Mouse (Mus musculus) MEL-GATA-1-ER (cell line): Measurements from ENCODE around the gene Nptx1.

ENCODE experiments used
- DNase-seq: peaks from one replicate; pipeline ENCODE4 v3.0.0-alpha.2; 2012; ENCODE audit warnings: low read depth; ENCODE audit errors: extremely low read depth

Gene Nptx1

GRCm38 (mm10) chr11:119524545-119524949, 23.0 kb downstream of the Nptx1 start:
- peak; percentile 90 for DNase-seq

DNA sequence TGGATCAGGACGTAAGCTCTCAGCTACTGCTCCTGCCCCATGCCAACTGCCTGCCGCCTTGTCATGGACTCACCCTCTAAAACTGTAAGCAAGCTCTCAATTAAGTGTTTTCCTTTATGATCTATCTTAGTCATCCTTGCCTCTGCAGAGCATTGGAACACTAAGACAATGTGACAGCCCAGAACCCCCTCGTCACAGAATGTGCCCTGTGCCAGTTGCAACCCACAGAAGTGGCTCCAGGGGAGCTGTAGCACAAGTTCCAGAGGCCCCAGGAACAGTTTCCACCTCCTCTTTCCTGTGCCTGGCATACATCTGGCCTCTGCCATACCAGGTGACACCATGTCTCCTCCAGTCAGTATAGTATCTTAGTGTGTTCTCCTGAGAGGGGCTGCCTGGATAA, 24.2 kb downstream of the Nptx1 start:
- no peak for DNase-seq

DNA sequence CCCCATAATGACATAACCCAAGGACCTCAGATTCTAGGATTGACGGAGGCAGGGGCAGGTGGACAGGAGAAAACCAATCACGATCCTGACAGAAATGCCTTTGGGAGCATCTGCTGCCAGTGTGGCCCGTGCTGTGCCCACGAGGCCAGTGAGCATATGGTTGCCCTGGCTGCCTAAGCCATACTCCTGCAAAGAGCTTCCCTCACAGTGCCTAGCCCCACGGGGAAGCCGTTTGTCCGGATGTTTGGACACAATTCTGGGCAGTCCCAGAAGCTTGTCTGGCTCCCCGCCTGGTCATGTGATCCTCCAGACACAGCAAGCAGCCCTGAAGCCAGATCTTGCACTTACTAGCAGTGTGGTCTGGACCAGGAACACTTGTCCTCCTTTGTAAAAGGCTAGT, 24.8 kb downstream of the Nptx1 start:
- no peak for DNase-seq

GRCm38 (mm10) chr11:119521920-119522710, 25.4 kb downstream of the Nptx1 start:
- no peak for DNase-seq

GRCm38 (mm10) chr11:119520713-119521063, 26.9 kb downstream of the Nptx1 start:
- DNase-seq, result no peak

- no peak for DNase-seq
Measured at GRCm38 (mm10) chr11:119520005-119520712, 27.4 kb downstream of the Nptx1 start.

DNA sequence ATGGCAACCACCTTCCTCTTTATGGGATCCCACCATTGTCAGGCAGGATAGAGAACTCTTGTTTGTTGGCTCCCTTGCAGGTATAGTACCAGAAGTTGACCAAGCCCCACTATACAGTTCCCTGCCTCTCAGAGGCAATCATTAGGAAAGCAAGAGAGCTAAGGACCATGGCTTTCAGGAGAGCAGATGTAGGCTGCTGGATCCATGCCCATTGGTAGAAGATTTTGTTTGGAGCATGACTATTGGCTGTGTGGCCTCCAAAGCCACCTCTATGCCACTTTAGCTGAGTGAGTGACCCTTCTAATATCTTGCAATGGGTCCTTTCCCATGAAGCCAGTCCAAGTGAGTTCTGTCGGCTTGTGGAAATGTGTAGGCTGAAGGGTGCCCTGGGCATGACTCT, 28.2 kb downstream of the Nptx1 start:
- no peak for DNase-seq

- DNase-seq, result no peak
Measured at GRCm38 (mm10) chr11:119516677-119517361, 30.7 kb downstream of the Nptx1 start.

GRCm38 (mm10) chr11:119515823-119516676, 31.5 kb downstream of the Nptx1 start:
- no peak for DNase-seq

DNA sequence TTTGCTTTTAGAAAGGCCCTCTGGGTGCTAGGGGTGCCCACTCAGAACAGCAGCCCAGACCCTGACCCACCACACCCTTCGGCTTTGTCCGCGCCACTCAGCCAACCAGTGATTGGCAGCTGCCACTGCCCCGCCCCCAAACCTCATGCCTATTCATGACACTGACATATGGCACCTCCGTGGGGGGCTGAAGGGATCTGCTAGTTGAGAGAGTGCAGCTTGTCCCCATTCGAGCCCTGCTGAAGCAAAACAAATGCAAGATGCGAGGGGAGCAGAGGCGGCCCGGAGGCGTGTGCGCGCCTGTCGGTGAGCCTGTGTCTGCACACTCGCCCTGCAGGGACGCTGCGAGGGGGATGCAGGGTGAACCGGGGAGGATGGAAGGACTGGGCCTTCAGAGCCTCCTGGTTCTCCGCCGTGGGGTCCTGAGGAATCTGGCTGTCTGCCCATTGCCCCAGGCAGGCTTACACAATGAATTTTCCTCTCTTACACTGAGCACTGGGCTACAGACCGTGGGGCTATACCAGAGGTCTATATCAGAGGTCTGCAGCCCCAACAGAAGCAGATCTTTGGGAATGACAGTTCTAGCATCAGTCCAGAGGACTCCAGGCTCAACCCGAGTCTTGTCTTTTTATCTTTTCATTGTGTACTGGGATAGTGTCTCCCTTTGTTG, 32.5 kb downstream of the Nptx1 start:
- no peak for DNase-seq

- no peak for DNase-seq
Measured at GRCm38 (mm10) chr11:119514108-119514860, 33.3 kb downstream of the Nptx1 start.

GRCm38 (mm10) chr11:119513038-119513659, 34.4 kb downstream of the Nptx1 start:
- DNase-seq, result no peak

DNA sequence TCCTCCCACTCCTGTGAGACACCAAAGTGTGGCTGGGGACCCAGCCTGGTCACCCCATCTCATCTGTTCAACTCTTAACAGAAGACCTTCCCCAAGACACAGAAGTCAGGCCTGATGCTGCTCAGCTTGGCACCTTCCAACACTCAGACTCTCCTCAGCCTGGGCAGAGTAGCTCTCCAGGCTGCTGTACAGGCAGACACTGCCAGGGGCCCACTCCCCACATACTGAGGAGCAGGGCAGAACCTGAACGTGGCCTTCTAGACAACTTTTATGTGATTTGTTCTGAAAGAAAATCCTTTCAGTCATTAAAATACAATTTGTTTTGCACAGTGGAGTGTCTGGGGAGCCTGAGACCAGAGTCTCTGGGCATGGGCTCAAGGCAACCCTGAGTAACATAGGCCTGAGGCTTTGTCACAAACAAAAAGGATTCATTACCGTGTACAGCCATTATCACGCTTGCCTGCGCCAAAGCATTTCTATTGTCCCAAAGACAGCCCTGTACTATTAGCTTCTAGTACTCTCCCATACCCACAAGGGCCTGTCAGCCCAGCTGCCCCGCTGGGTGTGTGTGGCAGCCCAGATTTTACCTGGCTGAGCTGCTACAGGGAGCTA, 38.3 kb downstream of the Nptx1 start:
- no peak for DNase-seq

DNA sequence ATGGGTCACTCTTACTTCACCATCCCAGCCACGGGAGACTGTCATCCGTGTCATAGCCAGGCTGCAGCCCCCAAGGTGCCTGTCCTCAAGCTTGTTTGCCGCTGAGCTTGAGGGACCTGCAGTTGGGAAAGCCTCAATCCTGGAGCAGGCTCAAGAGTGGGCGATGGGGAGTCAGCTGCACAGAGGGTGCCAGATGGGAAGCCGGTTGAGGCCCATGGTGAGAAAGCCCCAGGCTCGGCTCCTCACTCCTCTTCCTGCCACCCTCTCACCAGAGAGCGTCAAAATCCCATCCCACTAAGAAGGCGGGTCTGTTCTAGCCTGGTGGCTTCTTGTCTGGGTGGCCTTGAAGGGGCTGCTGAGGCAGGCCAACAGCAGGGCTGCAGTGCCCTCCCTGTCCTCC, 39.8 kb downstream of the Nptx1 start:
- DNase-seq, result no peak

- no peak for DNase-seq
Measured at GRCm38 (mm10) chr11:119506386-119506785, 41.2 kb downstream of the Nptx1 start.

- no peak for DNase-seq
Measured at GRCm38 (mm10) chr11:119503675-119504074, 43.9 kb downstream of the Nptx1 start.

- DNase-seq, result no peak
Measured at GRCm38 (mm10) chr11:119500011-119500410, 47.5 kb downstream of the Nptx1 start.

- DNase-seq, result no peak
Measured at GRCm38 (mm10) chr11:119499297-119499696, 48.3 kb downstream of the Nptx1 start.

DNA sequence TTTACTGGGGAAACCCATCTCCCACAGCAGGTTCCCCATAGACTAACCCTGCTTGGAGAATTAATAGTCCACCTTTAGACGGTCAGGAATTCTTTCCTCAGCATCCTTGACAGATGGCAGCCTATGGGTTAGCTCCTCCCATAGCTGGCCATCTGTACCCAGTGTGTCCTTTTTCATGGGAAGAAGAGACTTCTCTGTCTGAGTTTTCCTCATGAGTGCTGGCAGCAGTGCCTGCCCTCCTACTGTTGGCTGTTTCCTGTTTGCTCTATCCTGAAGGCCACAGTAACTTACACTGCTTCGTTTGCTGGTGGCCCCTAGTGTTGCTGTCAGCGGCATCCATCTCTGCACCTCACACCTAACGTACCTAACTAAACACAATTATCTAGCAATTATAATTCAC, 50.1 kb downstream of the Nptx1 start:
- DNase-seq, result no peak
